17 mouse cellular contexts compared by ENCODE assay signal in genomic region chr16:26680381-26680780, GRCm38 (mm10).
"Had no signal": no experiment of that assay in that cellular context is flagged by ENCODE, and none has a peak within 500 bp of the region (broad histone marks: within the 10 kb centered on the region; RNA-seq: fewer than 3 reads in every experiment).

No protein-coding gene starts in this region.

- DNase-seq: gastrocnemius, adult 2 months; gastrocnemius, postnatal 10 days; gastrocnemius, postnatal 25 days; heart, adult 11 months; heart, adult 2 months; heart, postnatal 14 days; heart, postnatal 36 days; kidney, adult 11 months; kidney, adult 2 months; kidney, adult 9 months; kidney, postnatal 14 days; kidney, postnatal 4 days; layer of hippocampus, postnatal 36 days; liver; liver, embryonic 13.5 days had no signal

- ATAC-seq: hindbrain, postnatal 0 days; intestine, embryonic 16.5 days had no signal
